Mouse (Mus musculus) gastrocnemius, adult 8-10 months (tissue): Measurements from ENCODE around the gene Palm. TPM values are rescaled to one million over a fixed set of nuclear protein-coding genes. Genes with fewer than 3 reads are reported as not detected.
A peak's percentile ranks its signal among the peaks of the same experiment; 100 is the strongest.

Experiments used
- DNase-seq, 2 experiments: peaks; one replicate each; pipeline ENCODE4 v3.0.0; 2022; ENCODE audit warnings: low spot score in 2 of 2
- total RNA-seq, 4 experiments: library from RNA; stranded (reverse); gene quantifications; 2 replicates each; pipeline ENCODE4 v1.2.4; 2022

Palm gene
- total RNA-seq, 4 experiments from 2014 or later: 6.8 to 12.3 (median 11.2) TPM

DNA sequence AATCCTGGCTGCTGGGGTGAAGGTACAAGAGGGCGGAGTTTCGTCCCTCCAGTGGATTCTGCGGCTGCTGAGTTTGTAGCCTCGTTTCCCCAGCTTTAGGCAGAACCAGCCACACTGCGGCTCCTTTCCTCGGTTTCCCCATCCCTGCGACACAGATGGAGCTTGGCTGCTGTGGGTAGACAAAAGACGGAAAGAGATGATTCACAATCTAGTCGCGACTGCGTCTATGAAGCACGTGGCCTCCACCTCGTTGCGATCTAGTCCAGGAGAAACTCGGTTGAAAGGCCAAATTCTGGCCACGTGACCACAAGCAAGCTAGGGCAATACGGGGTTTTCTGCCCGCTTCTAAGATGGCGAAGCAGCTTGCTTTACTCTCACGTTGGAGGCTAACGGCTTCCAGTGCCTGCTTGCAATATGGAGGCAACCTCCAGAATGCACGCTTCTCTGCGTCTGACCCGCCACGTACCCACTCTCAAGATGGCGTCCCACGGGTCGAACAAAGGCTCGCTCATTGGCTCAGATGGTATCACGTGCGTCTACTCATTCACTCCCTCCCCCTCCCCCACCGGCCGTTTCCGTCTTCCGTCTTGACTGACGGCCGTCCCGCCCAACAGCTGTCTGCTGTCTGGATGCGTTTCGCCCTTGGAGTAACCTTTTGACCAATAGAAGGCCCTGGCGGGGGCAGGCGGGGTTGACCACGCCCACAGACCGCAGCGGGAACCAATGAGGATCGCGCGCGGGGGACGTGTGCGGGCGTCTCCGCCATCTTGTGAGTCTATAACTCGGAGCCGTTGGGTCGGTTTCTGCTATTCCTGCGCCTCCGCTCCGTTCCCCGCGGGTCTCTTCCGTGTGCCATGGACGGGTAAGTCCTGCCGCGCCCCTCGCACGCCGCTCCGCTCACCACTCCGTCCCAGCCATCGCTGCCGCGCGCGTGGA, 60.8 kb downstream of the Palm start, which contains the start of gene Ptbp1:
Gene Ptbp1 (plus strand): TSS at position 568 of the 936 bp plus-strand sequence.
- peak; percentile 98 to 99 for DNase-seq

- peak in 1 of 2 experiments; percentile 50 for DNase-seq
Measured at GRCm38 (mm10) chr10:79854801-79855541, 61.6 kb downstream of the Palm start.

GRCm38 (mm10) chr10:79855558-79856184, 62.3 kb downstream of the Palm start:
- no peak for DNase-seq

DNA sequence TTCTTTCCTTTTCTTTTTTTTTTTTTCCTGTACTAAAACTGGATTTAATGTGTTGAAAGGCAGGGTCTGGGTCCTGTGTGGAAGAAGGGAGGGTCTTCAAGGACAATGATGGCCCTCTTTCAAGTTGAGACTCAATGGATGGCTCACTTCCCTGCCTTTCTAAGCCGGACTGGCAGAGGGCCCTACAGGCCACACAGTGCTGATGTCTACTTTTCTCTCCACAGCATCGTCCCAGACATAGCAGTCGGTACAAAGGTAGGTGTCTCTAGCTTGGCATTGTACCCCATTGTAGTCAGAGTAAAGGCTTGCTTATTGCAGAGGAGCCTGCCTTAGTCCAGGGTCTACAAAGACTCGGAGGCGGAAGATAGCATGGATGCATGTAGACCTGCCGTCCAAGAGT, 62.9 kb downstream of the Palm start:
- no peak for DNase-seq

DNA sequence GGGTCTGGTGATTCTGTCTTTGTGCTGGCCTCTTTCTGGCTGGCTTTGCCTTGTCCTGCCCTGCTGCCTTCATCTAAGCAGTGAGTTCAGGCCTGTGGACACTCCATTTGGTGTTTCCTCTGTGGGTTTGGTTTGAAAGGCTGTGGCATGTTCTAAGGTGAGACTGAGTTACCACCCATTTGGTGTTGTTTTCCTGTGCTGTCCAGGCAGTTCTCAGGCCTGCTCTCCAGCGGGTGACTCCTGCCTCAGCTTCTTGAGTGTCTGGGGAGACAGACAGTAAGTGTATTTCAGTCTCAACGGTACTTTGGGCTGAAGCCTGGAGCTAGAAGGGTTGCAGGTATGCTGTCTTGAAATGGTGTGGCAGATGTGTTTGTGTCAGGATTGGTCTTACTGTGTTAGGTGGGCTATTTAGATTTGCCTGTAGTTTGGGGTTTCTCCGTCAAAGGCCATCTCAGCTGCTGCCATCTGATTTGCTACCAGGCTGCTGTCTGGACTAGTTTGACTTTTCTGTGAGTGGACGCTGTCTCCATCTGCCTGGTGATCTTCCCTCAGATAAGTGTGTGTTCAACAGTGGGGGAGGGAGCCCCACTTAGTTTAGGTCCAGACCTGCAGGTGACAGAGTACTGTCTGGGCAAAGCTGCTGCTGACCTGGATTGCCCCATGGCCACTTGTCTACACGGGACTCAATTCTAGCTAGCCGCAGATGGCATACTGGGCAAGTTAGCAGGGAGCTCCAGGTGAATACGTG, 63.5 kb downstream of the Palm start:
- DNase-seq: no peak

DNA sequence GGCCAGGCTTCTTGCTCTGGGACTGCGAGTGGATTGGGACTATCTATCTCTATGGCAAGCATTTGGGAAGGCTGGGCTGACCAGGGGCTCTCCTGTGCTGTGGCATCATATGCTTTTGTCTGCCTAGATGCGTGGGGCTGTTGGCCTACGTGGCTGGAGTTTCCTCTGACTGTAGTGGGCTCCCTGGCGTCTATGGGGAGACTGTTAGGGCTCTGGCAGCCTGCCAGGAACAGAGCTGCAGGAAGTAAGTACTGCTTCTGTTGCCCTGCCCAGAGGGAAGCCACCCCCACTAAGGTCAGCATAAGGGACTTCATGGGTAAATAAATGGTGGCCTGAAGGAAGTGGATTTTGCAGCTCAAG, 64.1 kb downstream of the Palm start:
- peak in 1 of 2 experiments; percentile 58 for DNase-seq

GRCm38 (mm10) chr10:79857894-79858293, 64.5 kb downstream of the Palm start:
- no peak for DNase-seq

DNA sequence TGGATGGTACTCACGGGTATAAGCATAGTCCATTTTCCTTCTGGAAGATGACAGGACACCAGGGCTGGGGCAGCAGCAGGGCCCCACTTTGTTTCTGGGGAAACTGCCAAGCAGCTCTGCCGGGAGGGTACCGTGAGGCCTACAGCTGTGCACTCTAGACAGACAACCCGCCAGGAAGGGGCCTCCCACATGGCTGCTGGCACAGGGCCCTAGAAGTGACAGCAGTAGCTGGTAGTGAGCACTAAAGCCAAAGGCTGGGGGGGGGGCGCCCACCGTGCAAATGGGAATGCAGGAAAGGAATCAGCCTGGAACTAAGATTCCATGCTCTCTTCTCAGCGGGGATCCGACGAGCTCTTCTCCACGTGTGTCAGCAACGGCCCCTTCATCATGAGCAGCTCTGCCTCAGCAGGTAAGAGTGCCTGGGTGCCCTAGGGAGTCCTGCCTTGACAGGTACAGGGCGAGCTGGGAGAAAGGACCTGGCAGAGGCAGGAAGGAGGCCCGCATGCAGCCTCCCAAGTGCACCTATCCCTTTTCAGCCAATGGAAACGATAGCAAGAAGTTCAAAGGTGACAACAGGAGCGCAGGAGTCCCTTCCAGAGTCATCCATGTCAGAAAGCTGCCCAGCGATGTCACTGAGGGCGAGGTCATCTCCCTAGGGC, 65.2 kb downstream of the Palm start:
- no peak for DNase-seq

DNA sequence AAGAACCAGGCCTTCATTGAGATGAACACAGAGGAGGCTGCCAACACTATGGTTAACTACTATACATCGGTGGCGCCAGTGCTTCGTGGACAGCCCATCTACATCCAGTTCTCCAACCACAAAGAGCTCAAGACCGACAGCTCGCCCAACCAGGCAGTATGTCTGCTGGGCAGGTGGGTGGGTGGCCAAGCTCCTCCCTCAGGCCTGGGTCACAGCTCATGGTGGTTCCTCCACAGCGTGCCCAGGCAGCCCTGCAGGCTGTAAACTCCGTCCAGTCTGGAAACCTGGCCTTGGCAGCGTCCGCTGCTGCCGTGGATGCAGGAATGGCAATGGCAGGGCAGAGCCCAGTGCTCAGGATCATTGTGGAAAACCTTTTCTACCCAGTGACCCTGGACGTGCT, 65.7 kb downstream of the Palm start:
- no peak for DNase-seq

- no peak for DNase-seq
Measured at GRCm38 (mm10) chr10:79860079-79860911, 66.9 kb downstream of the Palm start.

GRCm38 (mm10) chr10:79861230-79862048, 68.1 kb downstream of the Palm start:
- DNase-seq: no peak

- DNase-seq: no peak
Measured at GRCm38 (mm10) chr10:79862049-79862788, 68.8 kb downstream of the Palm start.

- DNase-seq: no peak
Measured at GRCm38 (mm10) chr10:79862925-79863324, 69.6 kb downstream of the Palm start.

- DNase-seq: no peak
Measured at GRCm38 (mm10) chr10:79864351-79865188, 71.2 kb downstream of the Palm start.

- no peak for DNase-seq
Measured at GRCm38 (mm10) chr10:79865189-79865601, 71.8 kb downstream of the Palm start.

GRCm38 (mm10) chr10:79865801-79866295, 72.5 kb downstream of the Palm start:
- no peak for DNase-seq

DNA sequence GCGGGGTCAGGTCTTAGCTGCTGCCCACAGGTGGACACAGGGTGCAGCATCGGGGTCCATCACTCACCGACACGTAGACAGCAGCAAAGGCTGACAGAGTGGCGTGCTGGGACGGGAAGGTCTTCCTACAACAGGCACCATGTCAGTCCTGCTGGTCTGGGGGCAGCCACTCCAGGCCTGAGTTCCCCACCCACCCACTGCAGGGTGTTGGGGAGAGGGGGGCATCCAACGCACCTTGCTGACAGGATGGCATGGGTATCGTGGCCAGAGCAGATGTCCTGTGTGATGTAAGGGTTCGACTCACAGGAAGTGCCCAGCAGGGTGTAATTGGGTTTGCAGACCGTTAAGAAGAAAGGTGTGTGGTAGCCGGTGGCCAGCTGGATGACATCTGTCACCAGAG, 73.2 kb downstream of the Palm start:
- no peak for DNase-seq
